Mouse (Mus musculus) CH12.LX (cell line): ENCODE results near the gene Crip2.

Experiments used
- CTCF ChIP-seq, 2 experiments: IDR thresholded peaks in 1 of 2; conservative IDR thresholded peaks in 1 of 2; 2 replicates each; pipeline ENCODE4 v1.5.1; 2011 to 2012; ENCODE audit warnings: low read depth in 2 of 2, low read length in 2 of 2, improper control_type of control experiment in 1 of 2, inconsistent platforms in 1 of 2, mild to moderate bottlenecking in 1 of 2, moderate library complexity in 1 of 2
- IRF4 ChIP-seq: IDR thresholded peaks from 2 replicates; pipeline ENCODE4 v1.6.1; 2014; ENCODE audit warnings: low read depth, mild to moderate bottlenecking, inconsistent platforms, low read length, improper control_type of control experiment

GRCm38 (mm10) chr12:113124726-113125125 is 15.3 kb upstream of the Crip2 start:
- TF ChIP-seq IRF4 (no peak), CTCF (conservative IDR thresholded peaks at IDR 0.05 in 1 of 2, IDR thresholded peaks at IDR 0.05 in 1 of 2; ENCODE audit: low read depth in 2 of 2, low read length in 2 of 2) (no peak)
